Mouse (Mus musculus) CH12.LX (cell line): ENCODE measurements around the gene Nol4l. TPM values are rescaled to one million over a fixed set of nuclear protein-coding genes. Genes with fewer than 3 reads are reported as not detected.
A peak's percentile ranks its signal among the peaks of the same experiment; 100 is the strongest.

Experiments
- DNase-seq: peaks from one replicate; pipeline ENCODE4 v3.0.0-alpha.2; 2013; ENCODE audit errors: extremely low read depth
- H3K27ac ChIP-seq: 2 replicates; pipeline ENCODE4 v1.5.1; 2012; ENCODE audit warnings: low read depth, mild to moderate bottlenecking, control low read depth, moderate library complexity; ENCODE audit not compliant: insufficient read depth
- H3K27me3 ChIP-seq: replicated peaks from 2 replicates; pipeline ENCODE3; 2012; ENCODE audit warnings: inconsistent platforms
- H3K36me3 ChIP-seq, 2 experiments: replicated peaks in 1 of 2; 2 replicates each; pipeline versions ENCODE3 to v1.6.1; 2012; ENCODE audit warnings: inconsistent platforms in 1 of 2, low read length in 1 of 2, mild to moderate bottlenecking in 1 of 2, mixed read lengths in 1 of 2, moderate library complexity in 1 of 2; ENCODE audit not compliant: control insufficient read depth in 1 of 2, insufficient read depth in 1 of 2
- H3K4me1 ChIP-seq, 2 experiments: 2 replicates each; pipeline ENCODE4 v1.6.1; 2012; ENCODE audit warnings: inconsistent platforms in 1 of 2, moderate library complexity in 1 of 2; ENCODE audit not compliant: insufficient read depth in 2 of 2, control insufficient read depth in 1 of 2
- H3K4me2 ChIP-seq: 2 replicates; pipeline ENCODE4 v1.6.1; 2012; ENCODE audit warnings: low read depth, mild to moderate bottlenecking, control low read depth; ENCODE audit not compliant: poor library complexity, insufficient read depth, severe bottlenecking
- H3K4me3 ChIP-seq, 3 experiments: fragments of 150-350 bp in 1 of 3; sonication (generic) in 1 of 3; replicated peaks in 1 of 3; 2 replicates each; pipeline versions ENCODE3 to v1.5.1; 2011 to 2012; ENCODE audit warnings: low read depth in 2 of 3, low read length in 2 of 3, mild to moderate bottlenecking in 2 of 3, moderate library complexity in 2 of 3, control low read depth in 1 of 3, improper control_type of control experiment in 1 of 3, inconsistent platforms in 1 of 3, mixed read lengths in 1 of 3; ENCODE audit not compliant: poor library complexity in 1 of 3
- H3K79me2 ChIP-seq: replicated peaks from 2 replicates; pipeline ENCODE4 v1.6.1; 2012; ENCODE audit warnings: mild to moderate bottlenecking, moderate library complexity; ENCODE audit not compliant: control insufficient read depth, poor library complexity, insufficient read depth, severe bottlenecking; ENCODE audit errors: extremely low read depth
- H3K9ac ChIP-seq: 2 replicates; pipeline ENCODE4 v1.6.1; 2012; ENCODE audit warnings: low read depth, mild to moderate bottlenecking, control low read depth, moderate library complexity; ENCODE audit not compliant: insufficient read depth
- H3K9me3 ChIP-seq: replicated peaks from 2 replicates; pipeline ENCODE3; 2012; ENCODE audit warnings: low read length, inconsistent platforms, mixed read lengths
- BHLHE40 ChIP-seq: IDR thresholded peaks from 2 replicates; pipeline ENCODE4 v1.6.1; 2011; ENCODE audit warnings: mild to moderate bottlenecking, low read depth, low read length, improper control_type of control experiment
- CHD1 ChIP-seq: IDR thresholded peaks from 2 replicates; pipeline ENCODE4 v1.6.1; 2012; ENCODE audit warnings: low read depth, low read length, improper control_type of control experiment, inconsistent platforms
- CTCF ChIP-seq, 2 experiments: IDR thresholded peaks in 1 of 2; conservative IDR thresholded peaks in 1 of 2; 2 replicates each; pipeline ENCODE4 v1.5.1; 2011 to 2012; ENCODE audit warnings: low read depth in 2 of 2, low read length in 2 of 2, improper control_type of control experiment in 1 of 2, inconsistent platforms in 1 of 2, mild to moderate bottlenecking in 1 of 2, moderate library complexity in 1 of 2
- ELF1 ChIP-seq: IDR thresholded peaks from 2 replicates; pipeline ENCODE4 v1.6.1; 2014; ENCODE audit warnings: low read depth, mild to moderate bottlenecking, inconsistent platforms, low read length, improper control_type of control experiment
- EP300 ChIP-seq: IDR thresholded peaks from 2 replicates; pipeline ENCODE4 v1.6.1; 2011; ENCODE audit warnings: low read length, improper control_type of control experiment
- ETS1 ChIP-seq: conservative IDR thresholded peaks from 2 replicates; pipeline ENCODE4 v1.6.1; 2012; ENCODE audit warnings: low read depth, mild to moderate bottlenecking, inconsistent platforms, low read length, improper control_type of control experiment, moderate library complexity
- GABPA ChIP-seq: IDR thresholded peaks from 2 replicates; pipeline ENCODE4 v1.6.1; 2012; ENCODE audit warnings: low read depth, low read length, improper control_type of control experiment, inconsistent platforms; ENCODE audit not compliant: insufficient replicate concordance
- HCFC1 ChIP-seq: IDR thresholded peaks from 2 replicates; pipeline ENCODE4 v1.6.1; 2012; ENCODE audit warnings: low read depth, mild to moderate bottlenecking, inconsistent platforms, low read length, improper control_type of control experiment
- IRF4 ChIP-seq: IDR thresholded peaks from 2 replicates; pipeline ENCODE4 v1.6.1; 2014; ENCODE audit warnings: low read depth, mild to moderate bottlenecking, inconsistent platforms, low read length, improper control_type of control experiment
- JUND ChIP-seq: conservative IDR thresholded peaks from 2 replicates; pipeline ENCODE4 v1.6.1; 2011; ENCODE audit warnings: low read depth, low read length, improper control_type of control experiment
- KAT2A ChIP-seq: IDR thresholded peaks from 2 replicates; pipeline ENCODE4 v1.6.1; 2012; ENCODE audit warnings: low read length, improper control_type of control experiment, inconsistent platforms; ENCODE audit not compliant: insufficient replicate concordance
- MAFK ChIP-seq: IDR thresholded peaks from 2 replicates; pipeline ENCODE4 v1.6.1; 2011; ENCODE audit warnings: low read length, improper control_type of control experiment; ENCODE audit not compliant: insufficient replicate concordance
- MAX ChIP-seq: IDR thresholded peaks from 2 replicates; pipeline ENCODE4 v1.6.1; 2011; ENCODE audit warnings: low read length, improper control_type of control experiment
- MAZ ChIP-seq: IDR thresholded peaks from 2 replicates; pipeline ENCODE4 v1.6.1; 2012; ENCODE audit warnings: low read depth, mild to moderate bottlenecking, inconsistent platforms, low read length, improper control_type of control experiment, moderate library complexity
- MEF2A ChIP-seq: IDR thresholded peaks from 2 replicates; pipeline ENCODE4 v1.6.1; 2014; ENCODE audit warnings: low read depth, mild to moderate bottlenecking, inconsistent platforms, low read length, improper control_type of control experiment, borderline replicate concordance
- MXI1 ChIP-seq: IDR thresholded peaks from 2 replicates; pipeline ENCODE4 v1.6.1; 2011; ENCODE audit warnings: mild to moderate bottlenecking, low read depth, low read length, improper control_type of control experiment
- MYC ChIP-seq: IDR thresholded peaks from 2 replicates; pipeline ENCODE4 v1.6.1; 2011; ENCODE audit warnings: low read depth, mild to moderate bottlenecking, improper control_type of control experiment, low read length
- POLR2A ChIP-seq: IDR thresholded peaks from 2 replicates; pipeline ENCODE4 v1.6.1; 2011; ENCODE audit warnings: low read depth, mild to moderate bottlenecking, improper control_type of control experiment, low read length
- POLR2AphosphoS2 ChIP-seq: IDR thresholded peaks from 2 replicates; pipeline ENCODE4 v1.6.1; 2011; ENCODE audit warnings: low read depth, low read length, improper control_type of control experiment
- RAD21 ChIP-seq: IDR thresholded peaks from 2 replicates; pipeline ENCODE4 v1.6.1; 2011; ENCODE audit warnings: low read depth, mild to moderate bottlenecking, low read length, improper control_type of control experiment, moderate library complexity
- SMC3 ChIP-seq: IDR thresholded peaks from 2 replicates; pipeline ENCODE4 v1.6.1; 2011; ENCODE audit warnings: low read depth, low read length, improper control_type of control experiment
- TBP ChIP-seq: conservative IDR thresholded peaks from 2 replicates; pipeline ENCODE4 v1.6.1; 2011; ENCODE audit warnings: low read depth, low read length, improper control_type of control experiment
- UBTF ChIP-seq: IDR thresholded peaks from 2 replicates; pipeline ENCODE4 v1.6.1; 2012; ENCODE audit warnings: low read depth, mild to moderate bottlenecking, inconsistent platforms, low read length, improper control_type of control experiment, moderate library complexity
- USF1 ChIP-seq: IDR thresholded peaks from 2 replicates; pipeline ENCODE4 v1.6.1; 2014; ENCODE audit warnings: low read depth, mild to moderate bottlenecking, inconsistent platforms, low read length, improper control_type of control experiment
- ZKSCAN1 ChIP-seq: IDR thresholded peaks from 2 replicates; pipeline ENCODE4 v1.6.1; 2012; ENCODE audit warnings: low read depth, inconsistent platforms, low read length, improper control_type of control experiment, borderline replicate concordance
- ZMIZ1 ChIP-seq: IDR thresholded peaks from 2 replicates; pipeline ENCODE4 v1.6.1; 2012; ENCODE audit warnings: low read depth, mild to moderate bottlenecking, inconsistent platforms, low read length, improper control_type of control experiment
- dilution Hi-C: fragments of 300-500 bp; cut with MboI; formaldehyde crosslinking; loops from 2 replicates; pipeline ENCODE4 v1.14.3; 2020; ENCODE audit warnings: low sequenced_read_pairs; ENCODE audit not compliant: extremely low pct_unique_long_range_greater_than_20kb, extremely low pct_ligation_motif_present
- in situ Hi-C: fragments of 300-500 bp; cut with MboI; formaldehyde crosslinking; loops from 3 replicates; pipeline ENCODE4 v1.14.3; 2019; ENCODE audit warnings: low sequenced_read_pairs, low pct_ligation_motif_present, low pct_unique_long_range_greater_than_20kb, mixed read lengths
- polyA plus RNA-seq: library from polyadenylated mRNA; unstranded; fragments of >175 nt; gene quantifications from 2 replicates; pipeline ENCODE4 v1.2.1, GENCODE M21; 2012; ENCODE audit warnings: low read depth; ENCODE audit not compliant: insufficient read length
- total RNA-seq, 2 experiments: library from RNA; depleted of rRNA; stranded (reverse); fragments of 300-350 nt in 1 of 2; fragments of >200 nt in 1 of 2; gene quantifications; 2 replicates each; pipeline ENCODE4 v1.2.3; 2012 to 2014

The Nol4l gene
- total and polyA plus RNA-seq, 3 experiments = 1.3 to 3.7 (median 3.5) TPM

DNA sequence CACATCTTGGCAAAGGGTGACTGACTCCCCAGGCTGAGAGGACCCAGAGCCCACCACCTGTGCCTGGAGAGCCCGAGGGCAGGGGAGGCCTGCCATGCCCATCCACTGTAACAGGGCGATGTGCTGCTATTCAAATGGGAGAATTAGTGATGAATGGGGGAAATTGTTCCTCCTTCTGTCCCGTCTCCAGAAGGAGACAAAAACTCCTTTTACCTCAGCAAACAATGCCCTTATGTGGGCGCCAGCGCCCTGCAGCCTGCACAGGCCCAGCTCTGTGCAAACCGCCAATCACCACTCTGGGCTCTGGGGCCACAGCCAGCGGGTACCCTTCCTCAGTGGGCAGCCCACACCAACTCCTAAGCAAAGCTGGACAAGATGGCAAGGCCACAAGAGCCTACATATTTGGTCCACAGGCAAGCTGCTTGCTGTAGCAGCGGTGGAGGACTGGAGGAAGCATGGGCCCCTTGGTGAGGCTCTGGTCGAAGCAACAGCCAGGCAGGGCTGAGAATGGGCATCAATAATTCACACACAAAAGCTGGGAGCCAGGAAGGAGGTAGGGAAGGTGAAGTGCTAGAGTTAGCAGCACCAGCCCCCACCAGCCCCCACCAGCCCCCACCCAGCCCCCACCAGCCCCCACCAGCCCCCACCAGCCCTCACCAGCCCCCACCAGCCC lies 103.6 kb downstream of the Nol4l start:
- dilution Hi-C loops (no loop called here), in situ Hi-C loops (no loop called here)
- Histone ChIP-seq H3K36me3 (peaks cover 3 to 41% of the 10 kb centered on the region in 2 experiments), H3K4me2 (no peak overlapping the region), H3K27ac (no peak overlapping the region)
- TF ChIP-seq MAZ (no peak), TBP (no peak), CHD1 (no peak), IRF4 (no peak), ZMIZ1 (no peak), ZKSCAN1 (no peak), MEF2A (no peak), UBTF (no peak), SMC3 (no peak), MAFK (no peak), ELF1 (no peak), USF1 (no peak), MXI1 (no peak), MYC (no peak), KAT2A (no peak)
- TF ChIP-seq, all 38 proteins: peak for 0
- H3K9ac ChIP-seq = no peak overlapping the region
- no peak overlapping the region for H3K4me3 ChIP-seq
- DNase-seq = no peak
- peaks cover 0 to 7% of the 10 kb centered on the region in 2 experiments; a peak in 2 of 4 replicates for H3K4me1 ChIP-seq
- no peaks in the 10 kb centered on the region for H3K9me3 ChIP-seq
- H3K27me3 ChIP-seq = no peaks in the 10 kb centered on the region
- H3K79me2 ChIP-seq = no peaks in the 10 kb centered on the region; the same call in 1 of the 2 replicates

DNA sequence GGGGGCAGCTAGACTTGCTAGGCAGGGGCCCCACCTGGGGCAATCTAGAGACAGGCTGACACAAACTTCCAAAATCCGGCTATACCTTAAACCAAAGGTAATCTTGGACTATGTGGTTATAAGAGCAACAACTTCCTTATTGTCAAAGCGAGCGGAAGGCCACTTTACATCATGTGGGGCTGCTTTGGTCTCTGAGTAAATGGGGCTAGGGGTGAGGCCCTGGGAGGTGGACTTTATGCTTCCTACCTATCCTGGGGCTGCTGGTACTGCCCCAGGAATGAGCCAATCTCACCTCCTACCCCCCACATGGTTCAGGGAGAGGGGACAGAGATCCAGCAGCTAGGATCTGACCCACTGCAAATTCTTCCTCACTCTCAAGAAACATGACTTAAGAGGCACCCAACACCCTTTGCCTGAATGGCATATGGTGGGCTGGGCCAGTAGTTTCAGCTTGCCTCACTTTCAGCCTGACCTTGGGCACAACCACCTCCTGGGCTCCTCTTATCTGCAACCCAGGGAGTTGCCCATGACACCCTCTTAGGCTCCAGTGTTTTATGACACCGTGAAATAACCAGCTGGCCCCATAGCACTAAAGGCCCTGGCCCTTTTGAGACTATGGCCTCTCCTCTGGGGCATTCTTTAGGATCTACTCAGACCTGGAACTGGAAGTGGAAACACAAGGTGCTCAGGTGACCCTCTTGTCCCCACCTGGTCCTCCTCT lies 104.5 kb downstream of the Nol4l start:
- no peaks in the 10 kb centered on the region; the same call in 1 of the 2 replicates for H3K79me2 ChIP-seq
- in situ Hi-C loops = no loop called here
- H3K27me3 ChIP-seq = no peaks in the 10 kb centered on the region

More for the DNA sequence above, 104.5 kb downstream of the Nol4l start:
- dilution Hi-C loops = no loop called here
- DNase-seq = no peak
- Histone ChIP-seq H3K9ac (0 out of 2 replicates have a peak overlapping the region, but pooled peaks have one; percentile 6), H3K27ac (no peak overlapping the region), H3K4me2 (0 out of 2 replicates have a peak overlapping the region, but pooled peaks have one; percentile 1), H3K4me1 (peaks cover 0 to 7% of the 10 kb centered on the region in 2 experiments; a peak in 2 of 4 replicates), H3K4me3 (peak overlapping the region in 1 of 3 experiments; percentile 40), H3K36me3 (peaks cover 6 to 42% of the 10 kb centered on the region in 2 experiments)
- TF ChIP-seq ZMIZ1 = no peak
- TF ChIP-seq MAX = no peak
- TF ChIP-seq RAD21 = no peak
- no peak for TF ChIP-seq UBTF
- TF ChIP-seq EP300 = no peak
- no peak for TF ChIP-seq HCFC1
- TF ChIP-seq POLR2AphosphoS2 = no peak
- no peak for TF ChIP-seq IRF4
- no peak for TF ChIP-seq GABPA
- TF ChIP-seq ETS1 = no peak
- TF ChIP-seq KAT2A = no peak
- no peak for TF ChIP-seq JUND
- no peak for TF ChIP-seq CHD1
- no peak for TF ChIP-seq POLR2A
- TF ChIP-seq CTCF (conservative IDR thresholded peaks at IDR 0.05 in 1 of 2, IDR thresholded peaks at IDR 0.05 in 1 of 2; ENCODE audit: low read depth in 2 of 2, low read length in 2 of 2) = no peak
- no peak for TF ChIP-seq SMC3
- no peak for TF ChIP-seq BHLHE40
- TF ChIP-seq, all 38 proteins: peak for 0
- no peaks in the 10 kb centered on the region for H3K9me3 ChIP-seq
